In genomic region chr5:64505227-64505834, GRCm38 (mm10) we compare ENCODE assay signal across 8 mouse cellular contexts.
A peak's percentile ranks its signal among the peaks of the same experiment; 100 is the strongest.
DNase-seq lines count a peak whose midpoint lies in the region; ATAC-seq and TF ChIP-seq lines count a peak whose summit lies in the region.

No protein-coding gene starts in this region.

- H3K36me3 ChIP-seq in embryonic facial prominence, embryonic 11.5 days (replicated peaks; ENCODE audit: control insufficient read depth, insufficient read depth, low read depth, low read length): no peaks in the 10 kb centered on the region
- no peaks in the 10 kb centered on the region for H3K36me3 ChIP-seq in heart, embryonic 12.5 days
- H3K36me3 ChIP-seq in kidney, embryonic 15.5 days: no peaks in the 10 kb centered on the region
- no peaks in the 10 kb centered on the region for H3K36me3 ChIP-seq in small intestine, adult 2 months (ENCODE audit: control insufficient read depth, insufficient read depth, low read length)

- peak; percentile 75 for ATAC-seq in embryonic facial prominence, embryonic 11.5 days (replicated peaks; ENCODE audit: insufficient number of reproducible peaks, low FRiP score, low TSS enrichment, low read depth)
- ATAC-seq in heart, embryonic 12.5 days (ENCODE audit: insufficient number of reproducible peaks, low FRiP score): peak; percentile 89
- peak; percentile 90 for ATAC-seq in kidney, embryonic 15.5 days (replicated peaks; ENCODE audit: low FRiP score)

- H3K27ac ChIP-seq in embryonic facial prominence, embryonic 11.5 days (replicated peaks; ENCODE audit: low read depth, low read length): peak overlapping the region; percentile 49; the same call in 1 of the 2 replicates
- peak overlapping the region; percentile 78 for H3K27ac ChIP-seq in heart, embryonic 12.5 days (ENCODE audit: poor library complexity, severe bottlenecking)
- peak overlapping the region; percentile 91 for H3K27ac ChIP-seq in kidney, embryonic 15.5 days
- peak overlapping the region; percentile 79 for H3K27ac ChIP-seq in small intestine, adult 2 months (ENCODE audit: insufficient read depth, low read depth, low read length)

- TF ChIP-seq POLR2A in small intestine, adult 2 months (IDR thresholded peaks at IDR 0.05; ENCODE audit: low read depth, low read length): 0 out of 2 replicates have a peak, but pooled peaks have one; percentile 20

- H3K27me3 ChIP-seq in embryonic facial prominence, embryonic 11.5 days (ENCODE audit: control insufficient read depth, insufficient read depth, low read length): no peaks in the 10 kb centered on the region
- H3K27me3 ChIP-seq in heart, embryonic 12.5 days (replicated peaks): no peaks in the 10 kb centered on the region
- no peaks in the 10 kb centered on the region for H3K27me3 ChIP-seq in kidney, embryonic 15.5 days
- no peaks in the 10 kb centered on the region for H3K27me3 ChIP-seq in small intestine, adult 2 months (ENCODE audit: control insufficient read depth, insufficient read depth, low read length)

- peak; percentile 83 for DNase-seq in 3T3-L1 (ENCODE audit: low read depth, low spot score)
- DNase-seq in Muller cell, postnatal 12 days (ENCODE audit: inconsistent ontology term): peak; percentile 80
- DNase-seq in embryonic facial prominence, embryonic 11.5 days (ENCODE audit: low spot score): peak; percentile 77
- DNase-seq in lung, postnatal 36 days: peak; percentile 83
- no peak for DNase-seq in frontal cortex, postnatal 25 days (ENCODE audit: low spot score in 2 of 2)

- WGBS in embryonic facial prominence, embryonic 11.5 days: under 1% methylated on average over 17 of the region's 17 CpGs
- whole genome bisulfite sequencing in heart, embryonic 12.5 days: 1% methylated on average over 17 of the region's 17 CpGs
- 1% methylated on average over 17 of the region's 17 CpGs for WGBS in kidney, embryonic 15.5 days
- under 1% methylated on average over 17 of the region's 17 CpGs for WGBS in small intestine, adult 2 months

- peaks cover 4% of the 10 kb centered on the region; the same call in 1 of the 2 replicates for H3K4me1 ChIP-seq in embryonic facial prominence, embryonic 11.5 days (ENCODE audit: control insufficient read depth, insufficient read depth, low read length)
- peaks cover 28% of the 10 kb centered on the region for H3K4me1 ChIP-seq in heart, embryonic 12.5 days (replicated peaks)
- H3K4me1 ChIP-seq in kidney, embryonic 15.5 days: peaks cover 49% of the 10 kb centered on the region
- H3K4me1 ChIP-seq in small intestine, adult 2 months (ENCODE audit: control insufficient read depth, insufficient read depth, insufficient read length, low read length): peaks cover 26% of the 10 kb centered on the region

- H3K9ac ChIP-seq in embryonic facial prominence, embryonic 11.5 days (replicated peaks; ENCODE audit: low read length): 0 out of 2 replicates have a peak overlapping the region, but pooled peaks have one; percentile 15
- peak overlapping the region; percentile 50; the same call in 1 of the 2 replicates for H3K9ac ChIP-seq in heart, embryonic 12.5 days
- peak overlapping the region; percentile 38; the same call in 1 of the 2 replicates for H3K9ac ChIP-seq in kidney, embryonic 15.5 days

- H3K4me2 ChIP-seq in embryonic facial prominence, embryonic 11.5 days (ENCODE audit: low read depth, low read length): peak overlapping the region; percentile 55
- H3K4me2 ChIP-seq in heart, embryonic 12.5 days: peak overlapping the region; percentile 67
- peak overlapping the region; percentile 65 for H3K4me2 ChIP-seq in kidney, embryonic 15.5 days

- TF ChIP-seq CTCF in small intestine, adult 2 months (IDR thresholded peaks at IDR 0.05; ENCODE audit: extremely low read depth, insufficient read length, insufficient replicate concordance, low read depth, low read length): no peak

- H3K4me3 ChIP-seq in embryonic facial prominence, embryonic 11.5 days (ENCODE audit: low read depth, low read length): 0 out of 2 replicates have a peak overlapping the region, but pooled peaks have one; percentile 18
- peak overlapping the region; percentile 44 for H3K4me3 ChIP-seq in heart, embryonic 12.5 days
- peak overlapping the region; percentile 36 for H3K4me3 ChIP-seq in kidney, embryonic 15.5 days (replicated peaks)
- peak overlapping the region; percentile 43 for H3K4me3 ChIP-seq in small intestine, adult 2 months (ENCODE audit: low read depth, low read length)

- H3K9me3 ChIP-seq in embryonic facial prominence, embryonic 11.5 days (replicated peaks; ENCODE audit: control insufficient read depth, low read length): no peaks in the 10 kb centered on the region
- H3K9me3 ChIP-seq in heart, embryonic 12.5 days (replicated peaks): no peaks in the 10 kb centered on the region
- no peaks in the 10 kb centered on the region for H3K9me3 ChIP-seq in kidney, embryonic 15.5 days (replicated peaks)

Comparison
In these comparisons a context has a peak if more than half of its experiments do, and no peak if none do; other contexts are left out.
1. DNase-seq: peak in 3T3-L1 (single experiment), Muller cell, postnatal 12 days (single experiment), embryonic facial prominence, embryonic 11.5 days (single experiment) and lung, postnatal 36 days (single experiment); none in frontal cortex, postnatal 25 days (0 of 2).
2. Peak in every context shown above with its lines, with median percentiles within 50 percentile points of each other: ATAC-seq, H3K27ac ChIP-seq, H3K4me2 ChIP-seq, H3K4me3 ChIP-seq and H3K9ac ChIP-seq.